Mouse (Mus musculus) 3T3-L1 (cell line): ENCODE measurements at regions not wholly inside any gene's neighbourhood (a gene's known extent, or its start where the extent isn't known, plus 50 kb on each side); places are given as distances from the start of the nearest gene placed in this dataset.
A peak's percentile ranks its signal among the peaks of the same experiment; 100 is the strongest.

Experiments used
- DNase-seq: peaks from one replicate; pipeline ENCODE4 v3.0.0-alpha.2; 2015; ENCODE audit warnings: low read depth, low spot score

GRCm38 (mm10) chr2:94983484-94983883 lies 545.5 kb upstream of the Api5 start:
- no peak for DNase-seq

- DNase-seq = no peak
Observed at GRCm38 (mm10) chr2:94963520-94963919, 525.6 kb upstream of the Api5 start.

GRCm38 (mm10) chr2:94945646-94946045 lies 507.7 kb upstream of the Api5 start:
- no peak for DNase-seq

GRCm38 (mm10) chr2:94932115-94932514 lies 494.2 kb upstream of the Api5 start:
- DNase-seq = no peak

GRCm38 (mm10) chr2:94919361-94919760 lies 481.4 kb upstream of the Api5 start:
- DNase-seq = peak; percentile 1

- no peak for DNase-seq
Observed at GRCm38 (mm10) chr2:94918062-94918461, 480.1 kb upstream of the Api5 start.

GRCm38 (mm10) chr2:94901580-94901979 lies 463.6 kb upstream of the Api5 start:
- no peak for DNase-seq
